Mouse (Mus musculus) limb, embryonic 11.5 days (tissue): Measurements from ENCODE around the gene Vps18. TPM values are rescaled to one million over a fixed set of nuclear protein-coding genes. Genes with fewer than 3 reads are reported as not detected.

Experiments
- ATAC-seq: fragments of 200-750 bp; cut with Nextera tagmentation; 2 replicates; pipeline ENCODE4 v1.8.0; 2017; ENCODE audit warnings: low read depth; ENCODE audit not compliant: insufficient number of reproducible peaks, low FRiP score, low TSS enrichment
- DNase-seq: peaks from one replicate; pipeline ENCODE4 v3.0.0-alpha.2; 2015; ENCODE audit warnings: low spot score
- H3K27ac ChIP-seq: fragments of 300-500 bp; sonication (generic); replicated peaks from 2 replicates; pipeline ENCODE4 v1.5.1; 2014; ENCODE audit warnings: low read depth, mild to moderate bottlenecking, low read length
- H3K27me3 ChIP-seq: fragments of 300-500 bp; sonication (generic); 2 replicates; pipeline ENCODE4 v1.6.1; 2014; ENCODE audit warnings: mild to moderate bottlenecking, low read length, mixed read lengths; ENCODE audit not compliant: control insufficient read depth, insufficient read depth
- H3K36me3 ChIP-seq: fragments of 300-500 bp; sonication (generic); 2 replicates; pipeline ENCODE4 v1.6.1; 2014; ENCODE audit warnings: mild to moderate bottlenecking, low read length, moderate library complexity, mixed read lengths; ENCODE audit not compliant: control insufficient read depth, insufficient read depth
- H3K4me1 ChIP-seq: fragments of 300-500 bp; sonication (generic); 2 replicates; pipeline ENCODE4 v1.6.1; 2014; ENCODE audit warnings: low read length, mixed read lengths; ENCODE audit not compliant: control insufficient read depth, insufficient read depth
- H3K4me2 ChIP-seq: fragments of 300-500 bp; sonication (generic); 2 replicates; pipeline ENCODE4 v1.6.1; 2014; ENCODE audit warnings: low read depth, mild to moderate bottlenecking, moderate library complexity; ENCODE audit not compliant: severe bottlenecking
- H3K4me3 ChIP-seq: fragments of 300-500 bp; sonication (generic); 2 replicates; pipeline ENCODE4 v1.5.1; 2014; ENCODE audit warnings: low read depth, low read length
- H3K9ac ChIP-seq: fragments of 300-500 bp; sonication (generic); 2 replicates; pipeline ENCODE4 v1.6.1; 2014; ENCODE audit warnings: mild to moderate bottlenecking, low read length
- H3K9me3 ChIP-seq: fragments of 300-500 bp; sonication (generic); 2 replicates; pipeline ENCODE4 v1.6.1; 2016; ENCODE audit warnings: low read length; ENCODE audit not compliant: control insufficient read depth
- WGBS: fragments of 180-500 bp; shearing (Covaris S2); extraction: QIAGEN DNeasy Blood & Tissue Kit; methylation state at CpG from one replicate; pipeline ENCODE4 v1.1.7; 2014; 5-methylcytosine and 5-hydroxymethylcytosine counted together
- polyA plus RNA-seq: library from polyadenylated mRNA; unstranded; fragments of >200 nt; fragmentation: Nextera tagmentation; extraction: Ambion mirVana; gene quantifications from 2 replicates; pipeline ENCODE4 v1.2.1, GENCODE M21; 2014

Vps18 gene
- polyA plus RNA-seq, 1 experiment from 2014 or later, result 12.1 TPM

GRCm38 (mm10) chr2:119334964-119335525 is 46.5 kb downstream of the Vps18 start:
- WGBS, result 69% methylated on average over 7 of the region's 7 CpGs
- ATAC-seq, result no peak
- Histone ChIP-seq H3K27ac (no peak overlapping the region), H3K9me3 (no peaks in the 10 kb centered on the region), H3K27me3 (peaks cover 20% of the 10 kb centered on the region), H3K4me1 (no peaks in the 10 kb centered on the region), H3K36me3 (no peaks in the 10 kb centered on the region), H3K4me2 (no peak overlapping the region), H3K9ac (no peak overlapping the region), H3K4me3 (no peak overlapping the region)
- no peak for DNase-seq

GRCm38 (mm10) chr2:119335535-119335934 is 47.0 kb downstream of the Vps18 start:
- Histone ChIP-seq H3K27me3 (peaks cover 16% of the 10 kb centered on the region), H3K4me3 (no peak overlapping the region), H3K9me3 (no peaks in the 10 kb centered on the region), H3K36me3 (no peaks in the 10 kb centered on the region), H3K27ac (no peak overlapping the region), H3K4me2 (no peak overlapping the region), H3K4me1 (no peaks in the 10 kb centered on the region), H3K9ac (no peak overlapping the region)
- no peak for ATAC-seq
- 91% methylated on average over 1 of the region's 1 CpGs for WGBS
- no peak for DNase-seq

- no peaks in the 10 kb centered on the region for H3K36me3 ChIP-seq
- no peak overlapping the region for H3K9ac ChIP-seq
- no peaks in the 10 kb centered on the region for H3K4me1 ChIP-seq
- DNase-seq (no peak), ATAC-seq (no peak)
- H3K27me3 ChIP-seq, result peaks cover 13% of the 10 kb centered on the region
- H3K9me3 ChIP-seq, result no peaks in the 10 kb centered on the region
- WGBS, result 72% methylated on average over 2 of the region's 2 CpGs
- no peak overlapping the region for H3K27ac ChIP-seq
- H3K4me3 ChIP-seq, result no peak overlapping the region
- no peak overlapping the region for H3K4me2 ChIP-seq
Observed at GRCm38 (mm10) chr2:119336002-119336401, 47.5 kb downstream of the Vps18 start.

- H3K27ac ChIP-seq, result no peak overlapping the region
- no peak for ATAC-seq
- no peaks in the 10 kb centered on the region for H3K36me3 ChIP-seq
- peaks cover 10% of the 10 kb centered on the region for H3K27me3 ChIP-seq
- no peak overlapping the region for H3K4me3 ChIP-seq
- H3K9ac ChIP-seq, result no peak overlapping the region
- DNase-seq, result no peak
- WGBS, result 64% methylated on average over 10 of the region's 10 CpGs
- H3K4me2 ChIP-seq, result no peak overlapping the region
- no peaks in the 10 kb centered on the region for H3K9me3 ChIP-seq
- no peaks in the 10 kb centered on the region for H3K4me1 ChIP-seq
Observed at GRCm38 (mm10) chr2:119336470-119336869, 47.9 kb downstream of the Vps18 start.

GRCm38 (mm10) chr2:119337425-119338265 is 49.1 kb downstream of the Vps18 start:
- no peak overlapping the region for H3K27ac ChIP-seq
- ATAC-seq, result peak; percentile 81

GRCm38 (mm10) chr2:119344537-119345138 is 56.1 kb downstream of the Vps18 start:
- Histone ChIP-seq H3K36me3 (no peaks in the 10 kb centered on the region), H3K4me3 (no peak overlapping the region), H3K4me2 (no peak overlapping the region), H3K9ac (no peak overlapping the region), H3K9me3 (no peaks in the 10 kb centered on the region), H3K27ac (no peak overlapping the region), H3K27me3 (no peaks in the 10 kb centered on the region), H3K4me1 (no peaks in the 10 kb centered on the region)
- 46% methylated on average over 6 of the region's 6 CpGs for whole genome bisulfite sequencing
- ATAC-seq (no peak), DNase-seq (no peak)

More at GRCm38 (mm10) chr2:119337425-119338265, 49.1 kb downstream of the Vps18 start:
- peak; percentile 92 for DNase-seq
- 8% methylated on average over 59 of the region's 60 CpGs for WGBS
- H3K27me3 ChIP-seq, result peaks cover under 1% of the 10 kb centered on the region; the same call in 1 of the 2 replicates
- peak overlapping the region; percentile 55 for H3K9ac ChIP-seq
- no peaks in the 10 kb centered on the region for H3K36me3 ChIP-seq
- peak overlapping the region; percentile 36 for H3K4me3 ChIP-seq
- H3K4me2 ChIP-seq, result peak overlapping the region; percentile 68
- H3K4me1 ChIP-seq, result no peaks in the 10 kb centered on the region
- no peaks in the 10 kb centered on the region for H3K9me3 ChIP-seq

Other genes with a start within 250 kb of the Vps18 start
- gene Knl1, start 241.6 kb upstream of the Vps18 start, polyA plus RNA-seq, result 38.4 and 40.4 TPM in 2 replicates
- 80.3 and 81.0 TPM in 2 replicates for gene Rad51, start 175.9 kb upstream of the Vps18 start, polyA plus RNA-seq
- 45.9 and 49.5 TPM in 2 replicates for gene Rmdn3, start 131.7 kb upstream of the Vps18 start, polyA plus RNA-seq
- gene Gchfr, start 121.0 kb upstream of the Vps18 start, polyA plus RNA-seq, result 6.7 and 7.3 TPM in 2 replicates
- gene Gm14137, start 114.2 kb upstream of the Vps18 start, polyA plus RNA-seq, result 0.35 and 0.44 TPM in 2 replicates
- 52.6 and 55.0 TPM in 2 replicates for gene Zfyve19, start 80.1 kb upstream of the Vps18 start, polyA plus RNA-seq
- gene Dnajc17, start 79.9 kb upstream of the Vps18 start, polyA plus RNA-seq, result 28.7 and 29.0 TPM in 2 replicates
- gene Ppp1r14d, start 58.8 kb upstream of the Vps18 start, polyA plus RNA-seq, result 0.20 TPM in 1 of 2 replicates, not detected in the other
- gene Spint1, start 51.4 kb upstream of the Vps18 start, polyA plus RNA-seq, result 6.1 and 8.0 TPM in 2 replicates
- gene Rhov, start 17.5 kb upstream of the Vps18 start, polyA plus RNA-seq, result 2.7 and 4.3 TPM in 2 replicates
- gene Dll4, start 37.0 kb downstream of the Vps18 start, polyA plus RNA-seq, result 3.1 and 3.4 TPM in 2 replicates
- 0.57 and 0.69 TPM in 2 replicates for gene Chac1, start 62.5 kb downstream of the Vps18 start, polyA plus RNA-seq
- gene Ino80, start 188.9 kb downstream of the Vps18 start, polyA plus RNA-seq, result 5.2 TPM in 2 replicates